Mouse (Mus musculus) stomach, postnatal 0 days (tissue): ENCODE results near the gene Adamts16. TPM values are rescaled to one million over a fixed set of nuclear protein-coding genes. Genes with fewer than 3 reads are reported as not detected.

ENCODE experiments used
- ATAC-seq: fragments of 200-750 bp; cut with Nextera tagmentation; 2 replicates; pipeline ENCODE4 v1.8.0; 2017; ENCODE audit not compliant: low FRiP score, low TSS enrichment
- DNase-seq: peaks from one replicate; pipeline ENCODE4 v3.0.0-alpha.2; 2016; ENCODE audit warnings: low spot score
- H3K27ac ChIP-seq: fragments of 300-500 bp; sonication (generic); replicated peaks from 2 replicates; pipeline ENCODE4 v1.5.1; 2014; ENCODE audit warnings: mild to moderate bottlenecking, control low read depth
- H3K27me3 ChIP-seq: fragments of 300-500 bp; sonication (generic); 2 replicates; pipeline ENCODE4 v1.6.1; 2014; ENCODE audit warnings: low read length; ENCODE audit not compliant: control insufficient read depth, insufficient read depth
- H3K36me3 ChIP-seq: fragments of 300-500 bp; sonication (generic); 2 replicates; pipeline ENCODE4 v1.6.1; 2014; ENCODE audit warnings: low read length, mixed read lengths; ENCODE audit not compliant: control insufficient read depth, insufficient read depth
- H3K4me1 ChIP-seq: fragments of 300-500 bp; sonication (generic); replicated peaks from 2 replicates; pipeline ENCODE4 v1.6.1; 2014; ENCODE audit warnings: antibody characterized with exemption; ENCODE audit not compliant: control insufficient read depth, insufficient read depth
- H3K4me2 ChIP-seq: fragments of 300-500 bp; sonication (generic); replicated peaks from 2 replicates; pipeline ENCODE4 v1.6.1; 2014; ENCODE audit warnings: low read depth, mild to moderate bottlenecking, control low read depth, moderate library complexity
- H3K4me3 ChIP-seq: fragments of 300-500 bp; sonication (generic); 2 replicates; pipeline ENCODE4 v1.5.1; 2014; ENCODE audit warnings: low read depth, low read length, control low read depth
- H3K9ac ChIP-seq: fragments of 300-500 bp; sonication (generic); 2 replicates; pipeline ENCODE4 v1.6.1; 2014; ENCODE audit warnings: mild to moderate bottlenecking, low read length, control low read depth, mixed read lengths
- H3K9me3 ChIP-seq: fragments of 300-500 bp; sonication (generic); 2 replicates; pipeline ENCODE4 v1.6.1; 2016; ENCODE audit warnings: low read length; ENCODE audit not compliant: control insufficient read depth
- CTCF ChIP-seq: IDR thresholded peaks from 2 replicates; pipeline ENCODE4 v1.5.1; 2016; ENCODE audit warnings: antibody characterized with exemption, low read depth, mild to moderate bottlenecking, moderate library complexity
- EP300 ChIP-seq: optimal IDR thresholded peaks from 2 replicates; pipeline ENCODE3; 2016; ENCODE audit warnings: antibody characterized with exemption
- WGBS: fragments of 180-500 bp; shearing (Covaris S2); extraction: QIAGEN DNeasy Blood & Tissue Kit; methylation state at CpG from one replicate; pipeline ENCODE4 v1.1.7; 2014; 5-methylcytosine and 5-hydroxymethylcytosine counted together
- polyA plus RNA-seq: library from polyadenylated mRNA; unstranded; fragments of >200 nt; fragmentation: Nextera tagmentation; extraction: Ambion mirVana; gene quantifications from 2 replicates; pipeline ENCODE4 v1.2.1, GENCODE M21; 2015

Adamts16 gene
- polyA plus RNA-seq, 1 experiment from 2014 or later = 0.75 TPM

GRCm38 (mm10) chr13:70865867-70866266, 24.3 kb upstream of the Adamts16 start:
- Histone ChIP-seq H3K9me3 (no peaks in the 10 kb centered on the region), H3K9ac (no peak overlapping the region), H3K36me3 (no peaks in the 10 kb centered on the region), H3K4me3 (no peak overlapping the region), H3K27me3 (no peaks in the 10 kb centered on the region), H3K4me2 (no peak overlapping the region), H3K4me1 (no peaks in the 10 kb centered on the region), H3K27ac (no peak overlapping the region)
- TF ChIP-seq CTCF = no peak
- TF ChIP-seq EP300 = no peak
- no peak for DNase-seq
- 80% methylated on average over 5 of the region's 5 CpGs for WGBS
- no peak for ATAC-seq

GRCm38 (mm10) chr13:70862162-70862908, 20.7 kb upstream of the Adamts16 start:
- no peak overlapping the region for H3K27ac ChIP-seq
- no peak overlapping the region for H3K4me2 ChIP-seq
- H3K27me3 ChIP-seq = no peaks in the 10 kb centered on the region
- DNase-seq (peak; percentile 26), ATAC-seq (no peak)
- no peak overlapping the region for H3K4me3 ChIP-seq
- H3K9ac ChIP-seq = no peak overlapping the region
- no peaks in the 10 kb centered on the region for H3K4me1 ChIP-seq
- H3K9me3 ChIP-seq = no peaks in the 10 kb centered on the region
- no peaks in the 10 kb centered on the region for H3K36me3 ChIP-seq
- TF ChIP-seq CTCF = no peak
- TF ChIP-seq EP300 = no peak
- 59% methylated on average over 5 of the region's 8 CpGs for WGBS

- Histone ChIP-seq H3K9ac (no peak overlapping the region), H3K4me3 (no peak overlapping the region), H3K36me3 (no peaks in the 10 kb centered on the region), H3K27ac (no peak overlapping the region), H3K9me3 (no peaks in the 10 kb centered on the region), H3K4me1 (no peaks in the 10 kb centered on the region), H3K4me2 (no peak overlapping the region), H3K27me3 (no peaks in the 10 kb centered on the region)
- DNase-seq (no peak), ATAC-seq (no peak; the same call in 1 of the 2 replicates)
- TF ChIP-seq CTCF (no peak), EP300 (no peak)
Measured at GRCm38 (mm10) chr13:70853601-70854000, 12.0 kb upstream of the Adamts16 start.

GRCm38 (mm10) chr13:70846933-70847332, 5.3 kb upstream of the Adamts16 start:
- Histone ChIP-seq H3K4me2 (no peak overlapping the region), H3K27ac (no peak overlapping the region), H3K4me3 (no peak overlapping the region), H3K27me3 (no peaks in the 10 kb centered on the region; the same call in 1 of the 2 replicates), H3K9ac (no peak overlapping the region), H3K4me1 (no peaks in the 10 kb centered on the region), H3K9me3 (no peaks in the 10 kb centered on the region), H3K36me3 (no peaks in the 10 kb centered on the region)
- DNase-seq (no peak), ATAC-seq (no peak)
- TF ChIP-seq EP300 = no peak
- no peak for TF ChIP-seq CTCF
- 46% methylated on average over 2 of the region's 2 CpGs for WGBS

GRCm38 (mm10) chr13:70845526-70845925, 3.9 kb upstream of the Adamts16 start:
- no peak for ATAC-seq
- Histone ChIP-seq H3K27ac (no peak overlapping the region), H3K4me3 (no peak overlapping the region), H3K9me3 (no peaks in the 10 kb centered on the region), H3K4me1 (no peaks in the 10 kb centered on the region), H3K36me3 (no peaks in the 10 kb centered on the region), H3K9ac (no peak overlapping the region), H3K4me2 (no peak overlapping the region), H3K27me3 (peaks cover 1% of the 10 kb centered on the region; the same call in 1 of the 2 replicates)
- WGBS = 81% methylated on average over 7 of the region's 7 CpGs
- DNase-seq = no peak
- TF ChIP-seq EP300 = no peak
- no peak for TF ChIP-seq CTCF

GRCm38 (mm10) chr13:70842126-70842525, 515 bp upstream of the Adamts16 start:
- Histone ChIP-seq H3K9me3 (no peaks in the 10 kb centered on the region), H3K27ac (no peak overlapping the region), H3K4me1 (no peaks in the 10 kb centered on the region), H3K36me3 (no peaks in the 10 kb centered on the region), H3K9ac (no peak overlapping the region), H3K27me3 (peaks cover 3% of the 10 kb centered on the region; the same call in 1 of the 2 replicates), H3K4me3 (no peak overlapping the region), H3K4me2 (no peak overlapping the region)
- 49% methylated on average over 4 of the region's 4 CpGs for WGBS
- DNase-seq (peak; percentile 61), ATAC-seq (peak; percentile 47; the same call in 1 of the 2 replicates)
- no peak for TF ChIP-seq EP300
- TF ChIP-seq CTCF = no peak
